Mouse (Mus musculus) bone marrow, adult 2 months (tissue): Measurements from ENCODE around the gene Eif4h.

ENCODE experiments used
- CTCF ChIP-seq: fragments of 200-500 bp; IDR thresholded peaks from 2 replicates; pipeline ENCODE4 v1.5.1; 2011; ENCODE audit warnings: low read length, control low read depth; ENCODE audit not compliant: control insufficient read depth, insufficient read depth
- POLR2A ChIP-seq: fragments of 200-500 bp; IDR thresholded peaks from 2 replicates; pipeline ENCODE4 v1.6.1; 2011; ENCODE audit warnings: low read depth, mild to moderate bottlenecking, control low read depth, low read length, borderline replicate concordance; ENCODE audit not compliant: control insufficient read depth

DNA sequence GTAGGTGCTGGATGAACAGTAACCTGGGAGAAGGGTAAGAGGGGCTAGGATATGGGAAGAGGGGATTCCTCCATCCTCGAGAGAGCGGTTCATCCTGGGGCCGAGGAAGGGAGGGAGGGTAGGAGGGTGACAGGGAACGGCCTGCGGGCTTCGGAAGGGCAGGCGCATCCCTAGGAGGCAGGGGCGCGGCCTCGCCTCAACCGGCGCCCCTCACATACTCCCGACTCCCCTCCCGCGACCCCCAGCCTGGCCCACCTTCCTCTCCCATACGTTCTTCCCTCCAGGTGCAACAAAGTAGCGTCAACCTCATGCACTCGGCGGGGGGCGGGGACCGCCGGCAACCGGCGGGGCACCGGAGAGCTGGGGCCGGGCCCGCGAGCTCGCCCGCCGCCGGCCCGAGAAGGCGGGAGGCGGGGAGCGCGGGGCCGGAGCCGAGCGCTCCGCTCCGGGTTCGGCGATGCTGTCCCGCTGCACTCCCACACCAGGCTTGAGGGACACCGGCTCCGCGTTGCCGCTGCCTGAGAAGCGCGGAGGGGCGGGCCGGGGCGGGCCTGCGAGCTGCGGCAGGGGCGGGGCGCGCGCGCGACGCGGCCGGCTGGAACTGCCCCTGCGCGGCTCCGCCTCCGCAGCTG, 48.9 kb upstream of the Eif4h start, which contains the start of gene Limk1:
- no peak for TF ChIP-seq CTCF
- no peak for TF ChIP-seq POLR2A
